Mouse (Mus musculus) hindbrain, embryonic 11.5 days (tissue): ENCODE data around the gene Ap5b1. TPM values are rescaled to one million over a fixed set of nuclear protein-coding genes. Genes with fewer than 3 reads are reported as not detected.

ENCODE experiments used
- ATAC-seq: fragments of 200-750 bp; cut with Nextera tagmentation; 2 replicates; pipeline ENCODE4 v1.8.0; 2017; ENCODE audit warnings: mild to moderate bottlenecking, moderate TSS enrichment, moderate library complexity; ENCODE audit not compliant: low FRiP score
- DNase-seq: peaks from one replicate; pipeline ENCODE4 v3.0.0-alpha.2; 2015; ENCODE audit warnings: low spot score
- H3K27ac ChIP-seq: fragments of 300-500 bp; sonication (generic); 2 replicates; pipeline ENCODE4 v1.5.1; 2014; ENCODE audit warnings: mild to moderate bottlenecking, low read depth, low read length
- H3K27me3 ChIP-seq: fragments of 300-500 bp; sonication (generic); 2 replicates; pipeline ENCODE4 v1.6.1; 2014; ENCODE audit warnings: mild to moderate bottlenecking, low read length, moderate library complexity, mixed read lengths; ENCODE audit not compliant: control insufficient read depth, insufficient read depth
- H3K36me3 ChIP-seq: fragments of 300-500 bp; sonication (generic); 2 replicates; pipeline ENCODE4 v1.6.1; 2014; ENCODE audit warnings: mild to moderate bottlenecking, low read length, moderate library complexity, mixed read lengths; ENCODE audit not compliant: control insufficient read depth, insufficient read depth
- H3K4me1 ChIP-seq: fragments of 300-500 bp; sonication (generic); replicated peaks from 2 replicates; pipeline ENCODE4 v1.6.1; 2014; ENCODE audit warnings: low read length, mixed read lengths; ENCODE audit not compliant: control insufficient read depth, insufficient read depth
- H3K4me2 ChIP-seq: fragments of 300-500 bp; sonication (generic); replicated peaks from 2 replicates; pipeline ENCODE4 v1.6.1; 2014; ENCODE audit warnings: mild to moderate bottlenecking, low read depth, low read length
- H3K4me3 ChIP-seq: fragments of 300-500 bp; sonication (generic); 2 replicates; pipeline ENCODE4 v1.5.1; 2014; ENCODE audit warnings: low read depth, low read length
- H3K9ac ChIP-seq: fragments of 300-500 bp; sonication (generic); 2 replicates; pipeline ENCODE4 v1.6.1; 2014; ENCODE audit warnings: low read depth, low read length
- H3K9me3 ChIP-seq: fragments of 300-500 bp; sonication (generic); 2 replicates; pipeline ENCODE4 v1.6.1; 2016; ENCODE audit warnings: low read length; ENCODE audit not compliant: control insufficient read depth
- WGBS: fragments of 180-500 bp; shearing (Covaris S2); extraction: QIAGEN DNeasy Blood & Tissue Kit; methylation state at CpG from one replicate; pipeline ENCODE4 v1.1.7; 2014; 5-methylcytosine and 5-hydroxymethylcytosine counted together
- polyA plus RNA-seq: library from polyadenylated mRNA; unstranded; fragments of >200 nt; fragmentation: Nextera tagmentation; extraction: Ambion mirVana; gene quantifications from 2 replicates; pipeline ENCODE4 v1.2.1, GENCODE M21; 2014

Gene Ap5b1
- polyA plus RNA-seq, 1 experiment from 2014 or later = 1.4 TPM

GRCm38 (mm10) chr19:5570353-5571246 is 2.8 kb downstream of the Ap5b1 start:
- Histone ChIP-seq H3K36me3 (no peaks in the 10 kb centered on the region), H3K4me2 (no peak overlapping the region), H3K27ac (no peak overlapping the region), H3K4me1 (peaks cover 2% of the 10 kb centered on the region), H3K9ac (no peak overlapping the region), H3K9me3 (no peaks in the 10 kb centered on the region), H3K27me3 (peaks cover 10% of the 10 kb centered on the region), H3K4me3 (no peak overlapping the region)
- no peak for ATAC-seq
- no peak for DNase-seq
- WGBS = 88% methylated on average over 32 of the region's 32 CpGs

GRCm38 (mm10) chr19:5571831-5572230 is 4.0 kb downstream of the Ap5b1 start:
- ATAC-seq = no peak
- Histone ChIP-seq H3K27ac (no peak overlapping the region), H3K27me3 (no peaks in the 10 kb centered on the region; the same call in none of the 2 replicates), H3K36me3 (no peaks in the 10 kb centered on the region), H3K4me1 (peaks cover 2% of the 10 kb centered on the region), H3K9ac (no peak overlapping the region), H3K9me3 (no peaks in the 10 kb centered on the region), H3K4me3 (no peak overlapping the region), H3K4me2 (no peak overlapping the region)
- WGBS = 72% methylated on average over 5 of the region's 5 CpGs
- no peak for DNase-seq

GRCm38 (mm10) chr19:5572331-5573125 is 4.7 kb downstream of the Ap5b1 start:
- DNase-seq = no peak
- Histone ChIP-seq H3K9me3 (no peaks in the 10 kb centered on the region), H3K4me2 (no peak overlapping the region), H3K36me3 (no peaks in the 10 kb centered on the region), H3K9ac (no peak overlapping the region), H3K27ac (no peak overlapping the region), H3K4me3 (no peak overlapping the region), H3K4me1 (peaks cover 2% of the 10 kb centered on the region), H3K27me3 (no peaks in the 10 kb centered on the region)
- no peak for ATAC-seq
- 81% methylated on average over 19 of the region's 19 CpGs for WGBS

GRCm38 (mm10) chr19:5575336-5575735 is 7.5 kb downstream of the Ap5b1 start:
- no peak for ATAC-seq
- no peaks in the 10 kb centered on the region for H3K4me1 ChIP-seq
- no peak for DNase-seq
- 90% methylated on average over 1 of the region's 1 CpGs for WGBS
- H3K9me3 ChIP-seq = no peaks in the 10 kb centered on the region
- no peak overlapping the region for H3K27ac ChIP-seq
- no peak overlapping the region for H3K4me2 ChIP-seq
- H3K36me3 ChIP-seq = no peaks in the 10 kb centered on the region
- H3K4me3 ChIP-seq = no peak overlapping the region
- H3K27me3 ChIP-seq = no peaks in the 10 kb centered on the region
- no peak overlapping the region for H3K9ac ChIP-seq

GRCm38 (mm10) chr19:5579971-5580370 is 12.1 kb downstream of the Ap5b1 start:
- Histone ChIP-seq H3K9me3 (no peaks in the 10 kb centered on the region), H3K4me1 (no peaks in the 10 kb centered on the region), H3K4me2 (no peak overlapping the region), H3K27me3 (no peaks in the 10 kb centered on the region), H3K27ac (no peak overlapping the region), H3K36me3 (no peaks in the 10 kb centered on the region), H3K9ac (no peak overlapping the region), H3K4me3 (no peak overlapping the region)
- ATAC-seq = no peak
- WGBS = 63% methylated on average over 4 of the region's 4 CpGs
- DNase-seq = no peak

- 89% methylated on average over 6 of the region's 6 CpGs for WGBS
- no peak overlapping the region for H3K27ac ChIP-seq
- H3K36me3 ChIP-seq = no peaks in the 10 kb centered on the region
- ATAC-seq = no peak
- no peaks in the 10 kb centered on the region for H3K4me1 ChIP-seq
- no peak overlapping the region for H3K4me2 ChIP-seq
- H3K9ac ChIP-seq = no peak overlapping the region
- DNase-seq = no peak
- H3K27me3 ChIP-seq = no peaks in the 10 kb centered on the region
- H3K9me3 ChIP-seq = no peaks in the 10 kb centered on the region
- H3K4me3 ChIP-seq = no peak overlapping the region
Observed at GRCm38 (mm10) chr19:5580776-5581175, 13.0 kb downstream of the Ap5b1 start.

GRCm38 (mm10) chr19:5581995-5582394 is 14.2 kb downstream of the Ap5b1 start:
- 77% methylated on average over 2 of the region's 2 CpGs for WGBS

GRCm38 (mm10) chr19:5589159-5589558 is 21.3 kb downstream of the Ap5b1 start:
- DNase-seq = no peak
- 75% methylated on average over 9 of the region's 9 CpGs for WGBS
- no peak for ATAC-seq
- no peak overlapping the region for H3K27ac ChIP-seq
- H3K4me2 ChIP-seq = no peak overlapping the region
- no peaks in the 10 kb centered on the region for H3K27me3 ChIP-seq
- H3K9ac ChIP-seq = no peak overlapping the region
- no peaks in the 10 kb centered on the region for H3K4me1 ChIP-seq
- no peak overlapping the region for H3K4me3 ChIP-seq
- H3K9me3 ChIP-seq = no peaks in the 10 kb centered on the region
- H3K36me3 ChIP-seq = no peaks in the 10 kb centered on the region

More at GRCm38 (mm10) chr19:5581995-5582394, 14.2 kb downstream of the Ap5b1 start:
- no peak overlapping the region for H3K4me3 ChIP-seq
- H3K4me2 ChIP-seq = no peak overlapping the region
- no peak overlapping the region for H3K27ac ChIP-seq
- ATAC-seq (no peak), DNase-seq (no peak)
- H3K9me3 ChIP-seq = no peaks in the 10 kb centered on the region
- no peaks in the 10 kb centered on the region for H3K36me3 ChIP-seq
- no peaks in the 10 kb centered on the region for H3K4me1 ChIP-seq
- H3K27me3 ChIP-seq = no peaks in the 10 kb centered on the region
- H3K9ac ChIP-seq = no peak overlapping the region
